Mouse (Mus musculus) brain, adult 2 months (tissue): Measurements from ENCODE around the gene Cr2.
"Not testable (repeated sequence)": the region's sequence is repeated elsewhere in the genome, so short reads cannot be mapped to it uniquely, and the experiment has no call there.

Source experiments
- DNase-seq: peaks from one replicate; pipeline ENCODE4 v3.0.0; 2011; ENCODE audit warnings: low read depth, low spot score

Cr2 gene

GRCm38 (mm10) chr1:195175980-195176931 is at the start of gene Cr2:
Gene Cr2, minus strand, starts transcription at chr1:195176716.
- peak; percentile 73 for DNase-seq

- DNase-seq: no peak
These were observed 45.3 kb upstream of the Cr2 start for GRCm38 (mm10) chr1:195221781-195222180.

GRCm38 (mm10) chr1:195212851-195213250 is 36.3 kb upstream of the Cr2 start:
- DNase-seq: not testable (repeated sequence)

GRCm38 (mm10) chr1:195184746-195185145 is 8.2 kb upstream of the Cr2 start:
- no peak for DNase-seq

GRCm38 (mm10) chr1:195164996-195165755 is 11.3 kb downstream of the Cr2 start:
- DNase-seq: peak; percentile 2

- DNase-seq: no peak
These were observed 44.4 kb downstream of the Cr2 start for GRCm38 (mm10) chr1:195132070-195132469.

GRCm38 (mm10) chr1:195131675-195132015 is 44.9 kb downstream of the Cr2 start:
- peak; percentile 5 for DNase-seq

GRCm38 (mm10) chr1:195130953-195131674 is 45.4 kb downstream of the Cr2 start, which contains the start of gene Cr1l:
Gene Cr1l, minus strand, starts transcription at chr1:195131586.
- peak; percentile 96 for DNase-seq

GRCm38 (mm10) chr1:195130479-195130878 is 46.0 kb downstream of the Cr2 start:
- DNase-seq: peak; percentile 8

GRCm38 (mm10) chr1:195129867-195130266 is 46.6 kb downstream of the Cr2 start:
- DNase-seq: no peak

GRCm38 (mm10) chr1:195114414-195114813 is 62.1 kb downstream of the Cr2 start:
- DNase-seq: no peak

- DNase-seq: no peak
These were observed 62.9 kb downstream of the Cr2 start for GRCm38 (mm10) chr1:195113621-195114020.

GRCm38 (mm10) chr1:195100693-195101092 is 75.8 kb downstream of the Cr2 start:
- no peak for DNase-seq

GRCm38 (mm10) chr1:195098004-195098403 is 78.5 kb downstream of the Cr2 start:
- DNase-seq: no peak

- DNase-seq: peak; percentile 53
These were observed 84.2 kb downstream of the Cr2 start, which contains the start of gene Cd46 for GRCm38 (mm10) chr1:195092220-195092720. Gene Cd46, minus strand, starts transcription at chr1:195092249.

GRCm38 (mm10) chr1:195091699-195092219 is 84.8 kb downstream of the Cr2 start:
- DNase-seq: no peak
